Mouse (Mus musculus): Measurements from ENCODE around the gene Prss40.
A peak's percentile ranks its signal among the peaks of the same experiment; 100 is the strongest.
"Not testable (repeated sequence)": the region's sequence is repeated elsewhere in the genome, so short reads cannot be mapped to it uniquely, and the experiment has no call there.

The Prss40 gene

DNA sequence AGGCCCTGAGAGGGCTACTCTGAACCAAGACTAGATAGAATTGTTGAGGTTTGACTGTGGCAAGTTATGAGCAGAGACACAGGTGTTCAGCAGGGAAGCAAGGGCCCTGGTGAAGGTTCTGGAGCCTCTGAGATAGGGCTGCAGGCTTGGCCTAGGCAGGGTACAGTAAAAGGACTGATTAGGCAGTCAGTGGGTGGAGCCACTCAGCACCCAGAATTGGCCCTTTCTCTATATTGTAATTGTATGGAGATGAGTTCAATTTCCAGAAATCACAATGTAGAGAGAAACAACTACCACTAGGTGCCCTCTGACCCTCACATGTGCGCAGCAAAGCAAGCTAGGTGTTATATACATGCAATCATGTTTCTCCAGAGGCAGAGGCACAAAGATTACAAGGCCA, 7.1 kb downstream of the Prss40 start:
- Histone ChIP-seq H3K9me3 (ENCODE audit: low read length) (no peaks in the 10 kb centered on the region), H3K4me3 (replicated peaks; ENCODE audit: low read length) (no peak overlapping the region), H3K4me1 (replicated peaks; ENCODE audit: low read depth, low read length) (no peaks in the 10 kb centered on the region), H3K36me3 (ENCODE audit: insufficient read depth, low read length) (no peaks in the 10 kb centered on the region), H3K27me3 (ENCODE audit: insufficient read depth, low read length) (peaks cover 9% of the 10 kb centered on the region; the same call in 1 of the 2 replicates)
- TF ChIP-seq POU5F1 (IDR thresholded peaks at IDR 0.05; ENCODE audit: borderline replicate concordance, low read length): no peak
- no peak for TF ChIP-seq CTCF (conservative IDR thresholded peaks at IDR 0.05; ENCODE audit: low read length)
- TF ChIP-seq NANOG (IDR thresholded peaks at IDR 0.05; ENCODE audit: borderline replicate concordance, low read length): no peak

DNA sequence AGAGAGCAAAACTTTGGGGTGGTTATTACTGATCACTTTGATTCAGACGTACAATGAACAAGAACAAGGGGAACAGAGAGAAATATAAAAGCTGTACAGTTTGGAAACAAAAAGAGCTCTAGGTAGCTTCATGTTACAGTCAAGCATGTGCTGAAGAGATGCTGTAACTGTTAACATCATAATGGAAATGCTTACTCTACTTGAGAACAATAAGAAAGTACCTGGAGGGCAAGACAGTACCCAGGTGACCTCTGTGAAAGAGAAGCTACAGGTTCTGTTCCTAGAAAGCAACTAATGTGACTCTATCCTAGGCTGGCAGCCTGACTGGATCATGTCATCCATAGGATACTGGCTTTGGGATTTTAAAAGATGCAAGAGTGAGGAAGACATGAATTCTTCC, 13.7 kb downstream of the Prss40 start:
- Histone ChIP-seq H3K27me3 (ENCODE audit: insufficient read depth, low read length) (peaks cover 6% of the 10 kb centered on the region; the same call in 1 of the 2 replicates), H3K36me3 (ENCODE audit: insufficient read depth, low read length) (no peaks in the 10 kb centered on the region), H3K4me1 (replicated peaks; ENCODE audit: low read depth, low read length) (peaks cover 23% of the 10 kb centered on the region), H3K9me3 (ENCODE audit: low read length) (no peaks in the 10 kb centered on the region), H3K4me3 (replicated peaks; ENCODE audit: low read length) (no peak overlapping the region)
- TF ChIP-seq CTCF (conservative IDR thresholded peaks at IDR 0.05; ENCODE audit: low read length) (no peak), NANOG (IDR thresholded peaks at IDR 0.05; ENCODE audit: borderline replicate concordance, low read length) (peak; percentile 55; the same call in 1 of the 2 replicates), POU5F1 (IDR thresholded peaks at IDR 0.05; ENCODE audit: borderline replicate concordance, low read length) (no peak)

DNA sequence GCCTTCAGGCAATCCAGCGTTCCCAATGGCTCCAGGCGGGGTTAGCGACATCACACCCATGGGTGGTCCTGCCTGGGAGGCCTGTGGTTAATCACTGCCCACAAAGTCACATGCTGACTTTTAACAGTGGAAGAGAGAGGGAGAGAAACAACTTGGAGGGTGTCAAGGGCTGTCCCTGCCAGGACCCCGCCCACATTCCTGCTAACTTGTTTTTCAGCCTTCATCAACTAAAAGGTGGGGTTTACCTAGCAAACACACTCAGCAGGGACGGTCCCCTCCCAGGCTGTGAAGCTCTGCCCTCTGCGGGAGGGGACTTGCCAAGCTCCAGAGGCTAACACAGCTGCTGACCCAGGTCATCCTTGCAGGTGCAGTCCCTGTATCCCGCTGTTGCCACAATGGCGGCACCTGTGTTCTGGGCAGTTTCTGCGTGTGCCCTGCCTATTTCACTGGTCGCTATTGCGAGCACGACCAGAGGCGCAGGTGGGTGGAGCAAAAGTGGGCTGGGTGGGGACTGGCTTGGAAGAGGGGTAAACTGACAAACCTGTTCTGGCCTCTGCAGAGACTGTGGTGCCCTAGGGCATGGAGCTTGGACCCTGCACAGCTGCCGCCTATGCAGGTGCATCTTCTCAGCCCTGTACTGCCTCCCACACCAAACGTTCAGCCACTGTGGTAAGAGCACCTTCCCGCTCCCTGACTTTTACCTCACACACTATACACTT, 23.8 kb downstream of the Prss40 start:
- Histone ChIP-seq H3K4me1 (replicated peaks; ENCODE audit: low read depth, low read length) (peaks cover 41% of the 10 kb centered on the region), H3K27me3 (ENCODE audit: insufficient read depth, low read length) (peaks cover 30% of the 10 kb centered on the region), H3K4me3 (replicated peaks; ENCODE audit: low read length) (peak overlapping the region; percentile 74), H3K9me3 (ENCODE audit: low read length) (no peaks in the 10 kb centered on the region), H3K36me3 (ENCODE audit: insufficient read depth, low read length) (no peaks in the 10 kb centered on the region)
- TF ChIP-seq CTCF (conservative IDR thresholded peaks at IDR 0.05; ENCODE audit: low read length) (no peak), POU5F1 (IDR thresholded peaks at IDR 0.05; ENCODE audit: borderline replicate concordance, low read length) (no peak), NANOG (IDR thresholded peaks at IDR 0.05; ENCODE audit: borderline replicate concordance, low read length) (no peak)

DNA sequence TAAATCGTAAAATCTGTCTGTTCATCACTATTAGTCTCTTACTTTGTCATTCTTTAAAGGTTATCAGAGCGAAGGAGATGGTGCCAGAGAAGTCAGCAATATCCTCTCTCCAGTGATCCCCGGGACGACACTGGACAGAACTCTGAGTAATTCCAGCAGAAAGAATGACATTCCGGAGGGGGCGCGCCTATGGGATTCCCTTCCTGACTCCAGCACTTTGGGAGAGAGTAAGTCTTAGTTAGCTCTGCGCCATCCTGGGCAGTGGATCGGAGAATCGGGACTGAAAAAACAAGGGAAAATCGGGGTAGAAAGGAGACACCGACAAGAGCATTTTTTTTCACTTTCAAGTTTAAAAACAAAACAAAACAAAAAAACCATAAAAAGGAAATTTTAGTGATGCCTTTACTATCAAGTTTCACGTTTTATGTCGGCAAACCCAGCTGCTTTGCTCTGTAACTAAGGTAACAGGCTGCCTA, 24.4 kb downstream of the Prss40 start:
- Histone ChIP-seq H3K36me3 (ENCODE audit: insufficient read depth, low read length) (no peaks in the 10 kb centered on the region), H3K4me1 (replicated peaks; ENCODE audit: low read depth, low read length) (peaks cover 41% of the 10 kb centered on the region), H3K9me3 (ENCODE audit: low read length) (no peaks in the 10 kb centered on the region), H3K27me3 (ENCODE audit: insufficient read depth, low read length) (peaks cover 30% of the 10 kb centered on the region), H3K4me3 (replicated peaks; ENCODE audit: low read length) (peak overlapping the region; percentile 74)
- TF ChIP-seq CTCF (conservative IDR thresholded peaks at IDR 0.05; ENCODE audit: low read length) (no peak), POU5F1 (IDR thresholded peaks at IDR 0.05; ENCODE audit: borderline replicate concordance, low read length) (no peak), NANOG (IDR thresholded peaks at IDR 0.05; ENCODE audit: borderline replicate concordance, low read length) (no peak)

DNA sequence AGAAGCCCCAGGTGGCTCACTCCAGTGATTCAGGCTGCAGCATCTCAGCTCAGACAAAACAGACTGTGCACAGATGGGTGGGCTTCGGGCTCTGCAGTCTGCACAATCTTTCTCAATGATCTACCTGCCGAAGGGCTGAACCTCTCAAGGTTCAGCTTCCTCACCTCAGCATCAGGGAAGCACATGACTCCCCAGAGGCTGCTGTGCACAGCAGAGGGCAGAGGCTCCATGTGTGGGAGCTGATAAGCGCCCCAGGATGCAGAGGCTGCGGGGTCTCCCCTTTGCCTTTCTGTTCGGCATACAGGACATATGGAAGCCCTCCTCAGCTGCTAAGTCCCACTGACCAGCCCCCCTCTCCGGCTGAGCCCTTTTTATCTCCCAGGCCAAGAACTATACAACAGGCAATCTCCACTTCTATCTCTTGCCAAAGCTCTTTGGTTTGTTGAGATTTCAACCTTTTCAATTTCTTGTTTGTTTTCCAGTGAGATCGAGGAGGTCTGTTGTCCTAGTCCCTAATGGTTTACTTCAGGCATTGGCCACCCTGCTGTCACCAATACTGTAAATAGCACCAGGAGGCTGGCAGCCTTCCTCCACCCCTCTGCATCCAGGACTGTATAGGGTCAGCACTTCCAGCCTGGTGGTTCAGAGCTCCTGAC, 25.6 kb downstream of the Prss40 start, which contains the start of gene Cfc1:
Gene Cfc1, plus strand, starts transcription at position 606 of the 656 bp plus-strand sequence.
- peak within 1 kb of the TSS; percentile 74 for H3K4me3 ChIP-seq (replicated peaks; ENCODE audit: low read length)
- H3K36me3 ChIP-seq (ENCODE audit: insufficient read depth, low read length); H3K9me3 ChIP-seq (ENCODE audit: low read length): not testable (repeated sequence)
- H3K4me1 ChIP-seq (replicated peaks; ENCODE audit: low read depth, low read length): peaks cover 44% of the 10 kb centered on the region
- peaks cover 30% of the 10 kb centered on the region for H3K27me3 ChIP-seq (ENCODE audit: insufficient read depth, low read length)

DNA sequence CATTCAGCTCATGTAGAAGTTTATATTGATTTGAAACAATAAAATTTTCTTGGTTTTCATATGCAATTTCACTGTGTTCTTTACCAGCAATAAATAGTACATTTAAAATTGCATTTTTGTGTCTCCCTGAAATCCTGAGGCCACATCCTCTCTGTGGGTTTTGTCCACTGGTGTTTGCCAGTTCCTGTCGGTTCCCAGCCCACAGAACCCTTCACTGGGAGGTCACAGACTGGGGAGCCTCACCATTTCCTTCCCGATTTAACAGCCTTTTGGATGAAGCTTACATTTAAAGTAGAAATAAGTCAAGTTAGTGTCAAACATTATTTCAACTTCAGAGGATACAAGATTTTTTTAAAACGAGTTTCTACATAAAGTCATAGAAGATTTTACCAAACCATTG, 26.2 kb downstream of the Prss40 start:
- peaks cover 30% of the 10 kb centered on the region for H3K27me3 ChIP-seq (ENCODE audit: insufficient read depth, low read length)
- not testable (repeated sequence) for H3K4me3 ChIP-seq (replicated peaks; ENCODE audit: low read length); H3K36me3 ChIP-seq (ENCODE audit: insufficient read depth, low read length); H3K9me3 ChIP-seq (ENCODE audit: low read length)
- peaks cover 44% of the 10 kb centered on the region for H3K4me1 ChIP-seq (replicated peaks; ENCODE audit: low read depth, low read length)

DNA sequence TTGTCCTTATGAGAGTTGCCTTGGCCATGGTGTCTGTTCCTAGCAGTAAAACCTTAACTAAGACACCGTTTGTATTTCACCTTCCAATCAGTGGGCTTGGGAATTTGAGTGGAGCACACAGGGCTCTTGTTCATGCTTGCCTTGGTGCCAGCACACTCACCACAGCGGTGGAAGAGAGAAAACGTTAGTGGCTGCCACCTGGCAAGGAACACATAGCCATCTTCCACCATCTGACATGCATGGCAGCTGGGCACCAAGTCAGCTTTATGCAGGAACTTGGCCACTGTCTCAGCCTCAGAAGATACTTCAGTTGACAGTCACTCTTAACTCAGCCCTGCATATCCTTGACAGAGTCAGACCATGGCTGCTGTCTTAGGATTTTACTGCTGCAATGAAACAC, 37.1 kb downstream of the Prss40 start:
- Histone ChIP-seq H3K36me3 (ENCODE audit: insufficient read depth, low read length) (no peaks in the 10 kb centered on the region), H3K4me1 (replicated peaks; ENCODE audit: low read depth, low read length) (no peaks in the 10 kb centered on the region), H3K27me3 (ENCODE audit: insufficient read depth, low read length) (no peaks in the 10 kb centered on the region), H3K4me3 (replicated peaks; ENCODE audit: low read length) (no peak overlapping the region), H3K9me3 (ENCODE audit: low read length) (no peaks in the 10 kb centered on the region)
- TF ChIP-seq NANOG (IDR thresholded peaks at IDR 0.05; ENCODE audit: borderline replicate concordance, low read length): no peak
- no peak for TF ChIP-seq CTCF (conservative IDR thresholded peaks at IDR 0.05; ENCODE audit: low read length)
- TF ChIP-seq POU5F1 (IDR thresholded peaks at IDR 0.05; ENCODE audit: borderline replicate concordance, low read length): no peak

DNA sequence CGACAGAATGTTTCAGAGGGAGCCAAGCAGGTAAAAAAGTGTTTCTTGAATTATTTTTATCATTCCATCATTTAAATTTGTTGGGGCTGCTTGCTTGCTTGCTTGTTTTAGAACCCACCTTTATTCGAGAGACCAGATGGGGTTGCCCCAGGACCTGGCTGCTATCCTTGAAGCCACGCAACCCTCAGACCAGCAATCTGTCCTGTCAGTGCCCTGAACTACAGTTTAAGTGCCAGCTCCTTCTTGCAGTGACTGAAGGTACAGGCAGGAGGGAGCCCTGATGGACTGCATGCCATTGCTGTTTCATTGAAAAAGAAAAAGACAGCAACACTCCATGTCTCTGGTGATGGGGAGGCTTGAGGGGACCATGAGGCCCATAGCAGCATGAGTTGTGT, 37.9 kb downstream of the Prss40 start:
- TF ChIP-seq NANOG (IDR thresholded peaks at IDR 0.05; ENCODE audit: borderline replicate concordance, low read length) (no peak), CTCF (conservative IDR thresholded peaks at IDR 0.05; ENCODE audit: low read length) (no peak), POU5F1 (IDR thresholded peaks at IDR 0.05; ENCODE audit: borderline replicate concordance, low read length) (no peak)
- Histone ChIP-seq H3K4me1 (replicated peaks; ENCODE audit: low read depth, low read length) (no peaks in the 10 kb centered on the region), H3K36me3 (ENCODE audit: insufficient read depth, low read length) (no peaks in the 10 kb centered on the region), H3K4me3 (replicated peaks; ENCODE audit: low read length) (no peak overlapping the region), H3K9me3 (ENCODE audit: low read length) (no peaks in the 10 kb centered on the region), H3K27me3 (ENCODE audit: insufficient read depth, low read length) (no peaks in the 10 kb centered on the region)
